8 mouse cellular contexts compared by ENCODE assay signal in genomic region chr19:56397663-56398527, GRCm38 (mm10). TPM values are rescaled to one million over a fixed set of nuclear protein-coding genes. Genes with fewer than 3 reads are reported as not detected.
A peak's percentile ranks its signal among the peaks of the same experiment; 100 is the strongest.
DNase-seq lines count a peak whose midpoint lies in the region; ATAC-seq lines count a peak whose summit lies in the region.

No protein-coding gene starts in this region.

- peak overlapping the region; percentile 95 for H3K27ac ChIP-seq in lung, embryonic 16.5 days (ENCODE audit: low read length)
- H3K27ac ChIP-seq in limb, embryonic 13.5 days: peak overlapping the region; percentile 88
- 0 out of 2 replicates have a peak overlapping the region, but pooled peaks have one; percentile 2 for H3K27ac ChIP-seq in neural tube, embryonic 14.5 days (ENCODE audit: low read depth, low read length)

- peaks cover 18% of the 10 kb centered on the region for H3K4me1 ChIP-seq in lung, embryonic 16.5 days (replicated peaks; ENCODE audit: control insufficient read depth, insufficient read depth, low read length)
- H3K4me1 ChIP-seq in limb, embryonic 13.5 days: peaks cover 15% of the 10 kb centered on the region
- no peaks in the 10 kb centered on the region; the same call in 1 of the 2 replicates for H3K4me1 ChIP-seq in neural tube, embryonic 14.5 days (ENCODE audit: control insufficient read depth, insufficient read depth, low read length)

- peak overlapping the region; percentile 93 for H3K4me2 ChIP-seq in lung, embryonic 16.5 days (ENCODE audit: low read depth, low read length)
- H3K4me2 ChIP-seq in limb, embryonic 13.5 days (replicated peaks): peak overlapping the region; percentile 85
- peak overlapping the region; percentile 95 for H3K4me2 ChIP-seq in neural tube, embryonic 14.5 days (ENCODE audit: low read depth, low read length)

- DNase-seq in lung, postnatal 4 days: no peak
- no peak for DNase-seq in embryo, embryonic 10.5 days (ENCODE audit: low spot score)
- no peak for DNase-seq in kidney, postnatal 14 days

- H3K9me3 ChIP-seq in lung, embryonic 16.5 days (ENCODE audit: control insufficient read depth, low read length): no peaks in the 10 kb centered on the region; the same call in 1 of the 2 replicates
- no peaks in the 10 kb centered on the region for H3K9me3 ChIP-seq in limb, embryonic 13.5 days
- H3K9me3 ChIP-seq in neural tube, embryonic 14.5 days (ENCODE audit: control insufficient read depth, low read length): no peaks in the 10 kb centered on the region

- H3K27me3 ChIP-seq in lung, embryonic 16.5 days (ENCODE audit: control insufficient read depth, insufficient read depth, low read depth, low read length): peaks cover 2% of the 10 kb centered on the region; the same call in 1 of the 2 replicates
- peaks cover 19% of the 10 kb centered on the region for H3K27me3 ChIP-seq in limb, embryonic 13.5 days
- peaks cover 11% of the 10 kb centered on the region; the same call in 1 of the 2 replicates for H3K27me3 ChIP-seq in neural tube, embryonic 14.5 days (ENCODE audit: control insufficient read depth, insufficient read depth, low read length)

- no peak for ATAC-seq in lung, embryonic 16.5 days (ENCODE audit: low read depth)
- peak; percentile 8; the same call in 1 of the 2 replicates for ATAC-seq in erythroid progenitor cell, adult 5-6 weeks (replicated peaks; ENCODE audit: low FRiP score, poor library complexity, severe bottlenecking)
- ATAC-seq in limb, embryonic 13.5 days (ENCODE audit: low FRiP score, low read depth): no peak
- no peak for ATAC-seq in neural tube, embryonic 14.5 days (ENCODE audit: low read depth)
- no peak; the same call in 1 of the 2 replicates for ATAC-seq in frontal cortex, adult (ENCODE audit: low TSS enrichment)

- 41% methylated on average over 11 of the region's 11 CpGs for WGBS in lung, embryonic 16.5 days
- 45% methylated on average over 11 of the region's 11 CpGs for WGBS in limb, embryonic 13.5 days
- 65% methylated on average over 11 of the region's 11 CpGs for WGBS in neural tube, embryonic 14.5 days

- no peaks in the 10 kb centered on the region for H3K36me3 ChIP-seq in lung, embryonic 16.5 days (ENCODE audit: control insufficient read depth, insufficient read depth, low read length)
- no peaks in the 10 kb centered on the region for H3K36me3 ChIP-seq in limb, embryonic 13.5 days
- no peaks in the 10 kb centered on the region for H3K36me3 ChIP-seq in neural tube, embryonic 14.5 days (ENCODE audit: control insufficient read depth, insufficient read depth, low read length)

- H3K4me3 ChIP-seq in lung, embryonic 16.5 days (ENCODE audit: low read length): peak overlapping the region; percentile 76
- H3K4me3 ChIP-seq in limb, embryonic 13.5 days: peak overlapping the region; percentile 60
- H3K4me3 ChIP-seq in neural tube, embryonic 14.5 days (ENCODE audit: low read depth, low read length): peak overlapping the region; percentile 61

- peak overlapping the region; percentile 90 for H3K9ac ChIP-seq in lung, embryonic 16.5 days (ENCODE audit: low read length)
- peak overlapping the region; percentile 79 for H3K9ac ChIP-seq in limb, embryonic 13.5 days
- H3K9ac ChIP-seq in neural tube, embryonic 14.5 days (replicated peaks; ENCODE audit: low read depth, low read length): peak overlapping the region; percentile 56

RNA-seq across cellular contexts. Expression of gene Casp7, which starts 1.0 kb away (rescaled TPM):
- polyA plus RNA-seq in lung, embryonic 16.5 days (2015; fragmentation: Nextera tagmentation; extraction: Ambion mirVana): 34.3 and 35.0 TPM in 2 replicates
- 25.6 and 37.7 TPM in 2 replicates for total RNA-seq in erythroid progenitor cell, adult 5-6 weeks (2015; ENCODE audit: low replicate concordance)
- total RNA-seq in erythroid progenitor cell, adult 5-6 weeks (2017; ENCODE audit: low replicate concordance): 14.0 and 35.9 TPM in 2 replicates
- polyA plus RNA-seq in limb, embryonic 13.5 days (2015; fragmentation: Nextera tagmentation; extraction: Ambion mirVana): 29.3 and 30.1 TPM in 2 replicates
- 17.6 and 18.0 TPM in 2 replicates for polyA plus RNA-seq in neural tube, embryonic 14.5 days (2014; fragmentation: Nextera tagmentation; extraction: Ambion mirVana)

RNA-seq across cellular contexts. Expression of gene Nrap, which starts 8.1 kb away (rescaled TPM):
- polyA plus RNA-seq in lung, embryonic 16.5 days (2015; fragmentation: Nextera tagmentation; extraction: Ambion mirVana): 1.1 TPM in 2 replicates
- not detected in 2 replicates for total RNA-seq in erythroid progenitor cell, adult 5-6 weeks (2015; ENCODE audit: low replicate concordance)
- not detected in 2 replicates for total RNA-seq in erythroid progenitor cell, adult 5-6 weeks (2017; ENCODE audit: low replicate concordance)
- 1.00 and 1.1 TPM in 2 replicates for polyA plus RNA-seq in limb, embryonic 13.5 days (2015; fragmentation: Nextera tagmentation; extraction: Ambion mirVana)
- 0.15 and 0.28 TPM in 2 replicates for polyA plus RNA-seq in neural tube, embryonic 14.5 days (2014; fragmentation: Nextera tagmentation; extraction: Ambion mirVana)

Comparison
In these comparisons a context has a peak if more than half of its experiments do, and no peak if none do; other contexts are left out.
1. H3K27ac ChIP-seq: peak in every context shown above with its lines; median percentile 95 in lung, embryonic 16.5 days; 88 in limb, embryonic 13.5 days; 2 in neural tube, embryonic 14.5 days.